Mouse (Mus musculus) v-Abl transformed pro-B cells (cell line): Measurements from ENCODE around the gene Rnf126.

Source experiments
- in situ Hi-C, 2 experiments: fragments of 400-800 bp; cut with MboI; formaldehyde crosslinking; loops; one replicate each; pipeline ENCODE4 v1.15.1; 2025; ENCODE audit not compliant: unreplicated experiment in 2 of 2

The Rnf126 gene

DNA sequence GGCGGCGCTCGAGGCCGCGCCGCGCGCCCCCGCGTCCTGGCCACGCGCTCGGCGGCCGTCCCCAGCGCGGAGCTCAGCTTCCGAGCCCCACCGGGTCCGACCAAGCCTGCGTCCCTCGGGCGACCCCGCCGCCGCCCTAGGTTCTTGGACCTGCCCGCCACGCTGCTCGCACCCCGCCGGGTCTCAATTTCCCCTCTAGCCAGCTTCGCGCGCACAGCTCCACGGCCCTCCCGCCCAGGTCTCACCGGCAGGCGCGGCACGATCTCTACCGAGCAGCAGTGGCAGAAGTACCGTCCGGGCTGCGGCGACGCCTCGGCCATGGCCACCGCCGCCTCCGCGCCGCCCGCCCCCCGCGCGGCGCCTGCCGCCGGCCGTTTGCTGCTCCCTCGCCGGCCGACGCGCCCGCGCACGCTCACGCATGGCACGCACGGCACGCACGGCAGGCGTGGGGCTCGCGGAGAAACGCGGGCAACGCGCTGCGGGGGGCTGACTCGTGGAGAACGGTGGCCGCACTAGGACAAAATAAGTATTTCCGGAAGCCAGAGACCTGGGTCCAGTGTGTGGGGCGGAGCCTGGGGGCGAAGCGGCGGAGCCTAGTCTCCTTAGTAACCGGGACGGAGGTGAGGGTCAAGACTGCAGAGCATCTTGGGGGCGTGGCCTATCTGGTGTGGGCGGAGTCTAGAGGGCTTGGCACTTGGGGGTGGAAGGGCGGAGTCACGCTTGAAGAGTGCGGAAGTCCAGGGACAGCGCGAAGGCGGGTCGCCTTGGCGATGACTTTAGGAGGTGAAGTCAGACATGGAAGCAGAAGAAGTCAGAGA lies at the start of gene Rnf126:
Rnf126 (minus strand) TSS at position 445 of the 818 bp plus-strand sequence.
- in situ Hi-C loops, result no loop called here

DNA sequence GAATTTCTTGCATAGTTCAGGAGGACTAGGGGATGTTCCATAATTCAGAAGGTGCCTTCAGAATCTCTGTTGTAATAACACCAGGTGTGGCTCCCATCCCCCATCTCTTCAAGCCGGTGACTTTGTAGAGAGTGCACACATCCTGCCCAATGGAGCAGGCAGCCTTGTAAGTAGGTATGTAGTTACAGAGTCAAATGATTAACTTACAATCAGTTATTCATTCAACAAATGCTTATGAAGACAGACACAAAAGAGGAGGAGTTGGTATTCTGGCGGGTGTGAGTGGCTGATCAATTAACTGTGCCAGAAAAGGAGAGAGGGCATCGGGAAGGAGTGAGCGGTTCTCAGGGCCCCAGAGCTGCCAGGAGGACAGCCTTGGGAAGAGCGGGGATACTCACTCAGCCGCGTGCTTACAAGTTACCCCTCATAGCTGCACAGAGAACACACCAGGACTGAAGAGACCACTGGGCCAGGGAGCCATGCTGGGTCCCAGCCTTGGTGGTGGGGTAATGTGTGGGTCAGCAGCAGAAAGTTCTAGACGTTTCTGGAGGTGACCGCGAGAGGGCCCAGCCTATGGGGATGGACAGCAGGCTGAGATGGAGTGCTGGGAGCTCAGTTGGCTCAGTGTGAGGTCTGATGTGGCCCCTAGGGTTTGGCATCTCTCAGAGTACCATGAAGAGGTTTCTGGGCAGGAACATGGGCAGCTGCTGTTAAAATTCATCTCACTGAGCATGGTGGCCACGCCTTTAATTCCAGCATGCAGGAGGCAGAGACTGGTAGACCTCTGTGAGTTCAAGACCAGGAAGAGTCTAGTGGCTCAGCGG lies 49.1 kb upstream of the Rnf126 start:
- in situ Hi-C loops, result loop anchor here (5.0 kb wide), 3 partner anchors 44 to 124 kb away; no protein-coding TSS in a partner anchor

DNA sequence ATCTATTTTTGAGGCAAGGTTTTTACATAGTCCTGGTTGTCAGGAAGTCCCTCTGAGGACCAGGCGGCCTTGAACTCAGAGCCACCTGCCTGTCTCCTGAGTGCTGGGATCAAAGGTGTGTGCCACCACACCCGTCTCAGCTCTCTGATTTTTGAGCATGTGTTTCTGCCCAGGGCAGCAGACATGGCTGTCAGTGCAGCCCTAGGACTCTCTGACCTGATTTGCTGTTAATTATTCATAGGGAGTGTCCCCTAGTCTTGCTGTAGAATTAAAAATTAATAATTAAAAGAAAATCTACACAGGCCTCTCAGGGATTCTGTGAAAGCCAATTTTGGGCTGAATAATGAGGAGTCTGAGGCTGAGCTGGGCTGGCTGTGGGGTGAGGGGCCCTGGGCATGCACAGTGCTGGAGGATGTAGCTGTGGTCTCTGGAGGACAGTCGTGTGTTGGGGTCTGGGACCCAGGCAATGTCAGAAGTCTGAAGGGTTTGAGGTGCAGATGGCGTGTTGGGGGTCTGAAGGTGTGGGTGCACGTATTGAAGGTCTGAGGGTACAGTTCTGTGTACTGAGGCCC lies 47.6 kb upstream of the Rnf126 start:
- in situ Hi-C loops, result loop anchor here in 1 of 2 experiments (5.0 kb wide), 1 partner anchor 37 kb away; the partner anchor contains the start of gene Fstl3

DNA sequence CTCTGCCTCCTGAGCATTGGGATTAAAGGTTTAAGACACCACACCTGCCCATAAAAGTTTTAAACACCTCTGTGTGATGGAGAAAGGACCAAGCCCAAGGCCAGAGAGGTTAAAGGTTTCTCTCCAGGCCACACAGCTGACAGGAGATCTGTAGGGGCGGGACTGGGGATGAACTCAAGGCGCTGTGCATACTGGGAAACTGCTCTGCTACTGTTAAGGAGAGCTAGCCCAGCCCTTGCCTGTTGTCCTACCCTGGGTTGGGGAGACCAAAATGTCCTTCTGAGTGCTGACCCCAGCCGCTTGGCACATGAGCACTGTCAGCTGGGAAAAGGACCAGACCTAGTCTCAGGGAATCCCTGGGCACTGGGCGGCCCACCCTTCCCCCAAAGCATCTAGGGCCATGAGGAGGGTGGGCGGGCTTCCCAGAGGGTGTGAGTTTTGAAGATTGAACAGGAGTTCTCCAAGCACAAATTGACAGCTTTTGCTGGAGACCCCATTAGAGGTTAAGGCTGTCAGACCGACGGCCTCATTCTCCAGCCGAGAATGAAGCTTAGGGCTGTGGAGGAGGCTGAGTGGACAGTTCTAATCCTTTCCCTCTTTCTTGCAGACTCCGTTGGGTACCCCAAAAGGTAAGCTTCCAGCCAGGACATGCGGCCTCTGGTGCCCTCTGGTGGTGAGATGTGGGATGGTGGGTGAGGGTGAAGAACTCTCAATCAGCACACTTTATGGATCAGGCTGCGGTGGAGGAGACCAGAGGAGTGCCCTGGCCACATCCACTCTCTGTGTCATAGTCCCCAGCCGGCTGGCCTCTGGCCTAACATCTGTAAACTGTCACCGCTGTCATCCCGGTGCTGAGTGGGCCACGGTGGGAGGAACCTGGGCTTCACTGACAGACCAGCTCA lies 45.2 kb upstream of the Rnf126 start:
- in situ Hi-C loops, result loop anchor here in 1 of 2 experiments (5.0 kb wide), 1 partner anchor 35 kb away; the partner anchor contains the start of gene Fstl3

DNA sequence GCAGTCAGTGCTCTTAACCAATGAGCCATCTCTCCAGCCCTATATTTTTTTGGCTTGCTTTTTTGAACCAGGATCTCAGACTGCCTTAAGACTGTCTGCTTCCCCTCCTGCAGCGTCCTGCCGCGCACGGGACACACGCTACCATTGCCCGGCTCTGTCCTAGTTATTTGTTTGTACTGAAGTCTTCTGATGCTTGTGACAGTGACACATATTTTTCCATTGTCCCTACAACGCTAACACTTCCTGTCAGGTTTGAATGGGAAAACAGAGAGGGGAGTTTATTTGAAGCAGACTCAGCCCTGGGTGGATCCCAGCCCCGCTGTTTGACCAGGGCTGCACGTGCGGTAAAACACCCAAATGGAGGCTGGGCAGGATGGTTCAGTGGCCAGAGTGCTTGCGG lies 42.0 kb upstream of the Rnf126 start:
- in situ Hi-C loops, result no loop called here

DNA sequence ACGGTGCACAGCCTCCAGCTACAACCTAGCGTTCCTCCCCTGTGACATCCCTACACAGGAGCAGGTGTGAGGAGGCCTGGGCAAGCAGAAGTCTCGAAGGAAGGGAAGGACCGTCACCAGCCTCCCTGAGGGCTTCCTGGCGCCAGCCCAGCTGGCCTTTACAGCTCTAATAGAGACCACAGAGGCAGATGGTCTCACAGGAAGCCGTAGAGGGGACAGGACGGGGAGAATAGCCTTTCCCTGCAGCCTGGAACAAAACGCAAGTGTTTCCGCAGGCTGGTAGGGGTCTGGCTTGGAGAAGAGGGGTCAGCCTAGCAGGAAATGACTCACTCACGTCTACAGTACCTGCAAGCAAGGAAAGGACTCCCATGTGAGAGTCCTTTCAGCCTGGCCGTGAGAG lies 41.1 kb upstream of the Rnf126 start:
- in situ Hi-C loops, result no loop called here

DNA sequence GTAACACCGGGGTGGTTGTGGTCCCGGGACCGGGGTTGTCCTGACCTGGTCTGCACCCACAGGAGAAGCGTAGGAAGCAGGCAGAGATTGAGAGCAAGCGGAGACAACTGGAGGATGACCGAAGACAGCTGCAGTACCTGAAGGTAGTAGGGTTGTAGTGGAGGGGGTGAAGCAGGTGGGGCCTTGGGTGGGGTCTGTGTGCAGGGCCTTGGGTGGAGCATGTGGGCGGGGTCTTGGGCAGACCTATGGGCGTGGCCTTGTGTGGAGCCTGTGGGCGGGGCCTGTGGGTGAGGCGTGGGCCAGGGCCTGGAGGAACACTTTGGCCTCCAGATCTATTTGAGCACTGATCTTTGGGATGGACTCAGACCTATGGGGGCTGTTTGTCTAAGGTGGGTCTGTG lies 40.2 kb upstream of the Rnf126 start:
- in situ Hi-C loops, result no loop called here

DNA sequence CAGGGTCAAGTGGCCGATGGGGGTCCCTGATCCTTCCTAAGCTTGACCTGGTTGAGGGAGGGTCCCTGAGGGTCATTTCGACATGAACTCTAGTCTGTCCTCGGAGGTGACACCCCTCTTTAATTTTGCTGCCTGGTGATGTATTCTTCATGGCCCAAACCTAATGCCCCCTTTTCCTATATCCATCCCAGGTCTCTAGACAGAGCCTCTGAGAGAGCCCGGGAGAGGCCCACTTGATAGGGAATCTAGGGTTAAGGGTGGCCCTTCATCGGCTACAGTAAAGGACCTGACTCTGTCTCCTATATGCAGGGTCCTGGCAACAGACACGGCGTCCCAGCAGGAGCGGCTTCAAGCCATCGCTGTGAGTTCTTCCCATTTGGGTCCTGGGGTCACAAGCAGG lies 39.6 kb upstream of the Rnf126 start:
- in situ Hi-C loops, result no loop called here

DNA sequence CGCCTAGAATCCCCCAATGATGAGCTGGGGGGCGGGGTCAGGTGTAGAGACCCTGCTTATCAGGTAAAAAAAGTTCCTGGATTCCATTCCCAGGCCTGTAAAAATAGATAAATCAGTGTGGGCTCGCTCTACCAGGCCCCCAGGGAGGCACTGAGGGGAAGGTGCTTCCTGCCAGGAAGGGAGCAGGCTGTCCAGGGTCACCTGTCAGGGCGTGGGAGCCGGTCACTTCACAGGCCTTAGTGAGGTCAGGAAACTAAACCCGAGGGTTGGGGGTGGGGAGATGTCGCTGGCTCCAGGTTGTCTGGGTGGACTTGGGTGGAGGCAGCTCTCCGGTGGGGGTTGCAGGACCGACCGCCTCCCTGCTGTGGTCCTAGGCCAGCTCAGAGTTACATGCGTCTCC lies 38.9 kb upstream of the Rnf126 start:
- in situ Hi-C loops, result no loop called here

DNA sequence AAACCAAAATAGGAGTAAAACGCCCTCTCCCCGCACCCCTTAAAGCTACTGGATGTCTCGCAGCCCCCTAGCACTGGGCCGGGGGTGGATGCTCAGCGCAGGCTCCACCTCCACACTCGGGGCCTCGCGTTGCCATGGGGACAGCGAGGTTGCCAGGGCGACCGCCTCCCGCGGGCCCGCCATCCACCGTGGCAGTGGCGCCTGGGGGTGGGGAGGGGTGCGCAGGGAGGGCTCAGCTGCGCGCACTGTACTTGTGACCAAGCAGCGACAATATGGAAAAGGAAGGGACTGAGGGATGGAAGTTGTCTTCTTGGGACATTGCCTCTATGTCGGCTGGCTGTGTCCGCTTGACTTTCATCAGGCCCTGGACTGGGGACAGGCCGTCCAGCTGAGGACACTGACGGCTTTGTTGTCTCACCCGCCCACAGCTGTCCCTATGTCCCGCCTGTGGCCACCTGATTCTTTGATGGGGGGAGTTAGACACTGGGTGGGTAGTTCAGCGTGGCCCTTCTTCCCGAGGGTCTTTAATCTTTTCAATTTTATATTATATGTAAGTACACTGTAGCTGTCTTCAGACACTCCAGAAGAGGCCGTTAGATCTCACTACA lies 37.1 kb upstream of the Rnf126 start:
- in situ Hi-C loops, result no loop called here

DNA sequence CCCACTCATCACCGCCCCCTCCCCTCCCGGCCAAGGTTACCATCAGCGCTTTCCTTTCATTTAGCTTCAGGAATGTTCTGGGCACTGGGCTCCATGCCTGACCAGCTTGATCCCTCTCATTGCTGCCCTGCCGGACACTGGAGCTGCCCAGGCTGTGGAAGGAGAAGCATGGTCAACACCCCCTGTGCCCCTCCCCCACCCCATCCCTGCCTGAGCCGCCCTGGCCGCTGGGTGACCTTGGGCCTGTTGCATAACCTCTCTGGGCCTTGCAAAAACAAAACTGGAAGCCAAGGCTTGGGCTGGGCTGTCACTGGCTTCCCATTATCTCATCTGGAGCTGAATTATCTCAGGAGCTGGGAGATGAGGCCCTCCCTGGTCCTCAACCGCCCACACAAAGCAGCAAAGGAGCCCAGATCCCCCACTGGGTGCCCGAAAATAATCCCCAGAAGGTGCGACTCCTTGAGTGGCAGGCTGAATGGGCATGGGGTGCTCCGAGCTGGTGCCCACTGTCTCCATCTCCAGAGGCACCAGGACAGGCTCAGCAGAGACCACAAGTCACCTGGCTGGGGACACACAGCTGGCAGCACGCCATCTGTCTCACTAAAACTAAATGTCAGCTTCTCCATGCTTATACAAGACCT lies 35.7 kb upstream of the Rnf126 start:
- in situ Hi-C loops, result no loop called here

DNA sequence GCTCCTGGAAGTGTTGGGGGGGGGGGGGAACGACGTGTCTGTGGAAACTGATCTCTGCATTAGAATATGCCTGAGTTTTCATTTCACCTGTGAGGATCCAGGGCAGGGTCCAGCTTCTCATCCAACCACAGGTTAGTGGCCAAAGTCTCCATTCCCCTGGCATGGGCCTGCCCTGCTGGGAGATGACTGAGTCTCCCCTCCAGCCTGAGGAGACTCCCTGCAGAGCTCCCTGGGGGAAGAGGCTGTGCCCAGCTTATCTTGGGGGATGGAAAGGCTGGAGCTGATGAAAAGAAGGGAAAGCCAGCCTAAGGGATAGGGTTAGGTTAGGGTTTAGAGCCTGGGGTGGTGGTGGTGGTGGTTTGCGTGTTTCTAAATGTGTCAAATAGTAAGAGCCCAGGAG lies 35.1 kb upstream of the Rnf126 start:
- in situ Hi-C loops, result no loop called here

DNA sequence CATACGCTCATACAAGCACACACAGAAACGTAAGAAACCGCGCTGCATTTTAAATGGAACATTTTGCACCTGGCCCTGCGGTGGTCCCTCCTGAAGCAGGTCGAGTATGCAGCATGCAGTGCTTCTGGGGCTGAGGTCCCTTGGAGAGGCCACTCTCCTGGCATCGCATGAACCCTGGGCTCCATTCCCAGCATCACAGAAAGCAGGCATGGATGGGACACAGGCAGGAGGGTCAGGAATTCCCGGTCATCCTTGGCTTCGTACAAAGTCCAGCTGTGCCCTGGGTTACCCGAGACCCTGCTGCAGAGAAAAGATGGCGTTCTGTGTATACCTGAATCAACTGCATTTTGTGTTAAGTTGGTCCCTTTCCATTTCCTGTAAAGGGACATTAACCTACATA lies 33.8 kb upstream of the Rnf126 start:
- in situ Hi-C loops, result no loop called here

DNA sequence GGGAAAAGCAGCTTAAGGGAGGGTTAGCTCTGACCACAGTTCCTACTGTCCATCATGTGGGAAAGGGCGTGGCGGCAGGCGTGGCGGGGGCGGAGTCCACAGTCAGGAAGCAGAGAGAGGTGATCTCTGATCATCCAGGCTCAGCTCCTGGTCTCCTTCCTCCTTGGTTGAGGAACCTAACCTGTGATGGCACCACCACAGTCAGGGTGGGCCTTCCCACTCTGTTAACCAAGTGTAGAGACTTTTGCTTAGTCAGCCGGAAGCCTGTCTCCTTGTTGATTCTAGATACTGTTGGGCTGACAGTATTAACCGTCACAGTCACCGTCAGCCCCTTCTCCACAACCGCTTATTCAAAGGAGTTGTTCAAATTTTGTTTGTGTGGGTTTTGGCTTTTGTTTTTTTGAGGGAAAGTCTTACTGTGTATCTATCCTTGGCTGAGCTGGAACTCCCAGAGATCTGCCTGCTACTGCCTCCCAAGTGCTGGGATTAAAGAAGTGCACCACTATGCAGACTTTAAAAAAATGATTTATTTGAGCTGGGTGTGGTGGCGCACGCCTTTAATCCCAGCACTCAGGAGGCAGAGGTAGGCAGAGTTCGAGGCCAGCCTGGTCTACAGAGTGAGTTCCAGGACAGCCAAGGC lies 31.7 kb upstream of the Rnf126 start:
- in situ Hi-C loops, result no loop called here

DNA sequence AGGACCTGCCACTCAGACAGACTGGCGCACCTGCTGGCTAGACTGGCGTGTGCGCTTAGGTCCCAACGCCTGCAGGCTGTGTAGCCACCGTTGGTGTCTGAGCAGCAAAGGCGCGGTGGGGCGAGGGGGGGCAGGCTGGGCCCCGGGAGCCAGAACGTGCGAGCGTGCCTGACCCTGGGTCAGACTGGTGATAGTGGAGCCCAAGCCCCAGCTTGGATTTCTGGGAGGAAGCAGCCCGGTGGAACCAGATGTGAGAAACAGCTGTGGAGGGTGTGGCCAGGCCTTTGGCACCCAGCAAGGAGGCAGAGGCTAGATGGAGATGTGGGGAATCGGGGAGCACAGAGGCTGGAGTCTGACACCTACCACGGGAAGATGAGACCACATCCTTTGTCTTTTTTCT lies 30.6 kb upstream of the Rnf126 start:
- in situ Hi-C loops, result no loop called here

DNA sequence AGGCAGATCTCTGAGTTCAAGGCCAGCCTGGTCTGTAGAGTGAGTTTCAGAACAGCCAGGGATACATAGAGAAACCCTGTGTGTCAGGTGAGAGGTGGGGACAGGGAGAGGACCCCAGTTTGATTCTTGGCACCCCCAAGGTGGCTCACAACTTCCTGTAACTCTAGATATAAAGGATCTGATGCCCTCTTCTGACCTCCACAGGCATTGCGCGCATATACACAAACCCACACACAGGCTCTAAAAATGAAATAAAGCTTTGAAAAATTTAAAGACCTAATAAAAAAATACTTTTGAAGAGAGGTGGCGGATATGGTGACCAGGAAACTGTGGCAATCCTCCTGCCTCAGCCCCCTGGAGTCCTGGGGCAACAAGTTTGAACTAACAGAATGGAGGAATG lies 29.2 kb upstream of the Rnf126 start:
- in situ Hi-C loops, result no loop called here

DNA sequence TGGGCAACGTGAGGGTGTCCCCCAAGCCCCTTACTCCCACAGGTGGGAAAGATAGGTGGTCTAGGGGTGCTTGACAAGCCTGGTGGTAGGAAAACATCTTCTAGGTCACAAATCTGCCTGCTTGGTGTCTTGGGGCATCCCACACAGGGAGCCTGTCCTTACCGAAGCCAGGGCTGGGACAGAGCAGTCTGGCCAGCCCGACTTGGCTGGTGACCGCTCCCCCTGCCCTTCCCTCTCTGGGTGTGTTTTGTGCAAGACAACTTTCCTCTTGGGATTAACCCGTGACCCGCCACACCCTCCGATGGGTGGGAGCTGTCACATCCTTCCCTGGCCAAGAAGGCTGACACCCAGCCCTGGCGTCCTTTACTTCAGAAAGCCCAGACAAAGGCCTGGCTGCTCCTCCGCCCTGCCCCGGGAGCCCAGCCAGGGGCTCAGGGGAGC lies 27.8 kb upstream of the Rnf126 start:
- in situ Hi-C loops, result no loop called here

DNA sequence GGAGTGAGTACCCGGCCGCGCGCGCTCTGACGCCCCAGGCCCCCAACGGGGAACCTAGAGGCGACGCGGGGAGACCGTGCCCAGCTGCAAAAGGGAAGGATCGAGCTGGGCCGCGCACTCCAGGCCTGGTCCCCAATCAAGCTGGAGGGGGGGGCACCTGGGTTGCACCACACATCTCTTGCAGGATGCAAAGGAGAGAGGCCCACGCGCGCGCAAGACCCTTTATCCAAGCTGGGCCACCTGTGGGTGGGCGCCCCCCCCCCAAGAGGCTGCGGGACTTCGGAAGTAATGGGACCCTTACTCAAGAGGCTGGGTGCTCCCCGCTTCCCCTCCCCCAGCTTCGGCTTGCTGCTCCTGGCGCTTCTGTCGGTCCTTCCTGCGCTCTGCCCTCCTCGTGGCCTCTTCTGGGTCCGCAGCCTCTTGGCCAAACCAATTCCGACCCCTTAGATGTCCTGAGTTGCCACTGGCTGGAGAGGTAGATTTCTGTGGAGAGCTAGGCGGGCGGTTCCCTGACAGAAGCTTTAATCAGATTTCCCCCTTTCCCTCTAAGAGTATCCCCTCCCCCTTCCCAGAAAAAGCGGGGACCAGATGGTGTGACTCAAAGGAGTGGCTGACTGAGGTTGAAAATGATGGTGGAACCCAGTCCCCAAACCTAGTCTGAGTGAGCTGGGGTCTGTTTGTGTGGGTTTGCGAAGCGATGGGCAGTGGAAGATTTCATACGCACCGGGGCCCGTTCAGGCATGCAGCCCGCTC lies 27.2 kb upstream of the Rnf126 start:
- in situ Hi-C loops, result no loop called here
